Mouse (Mus musculus) brown adipose tissue, adult 24 weeks (tissue): ENCODE results near the gene Magi2. TPM values are rescaled to one million over a fixed set of nuclear protein-coding genes. Genes with fewer than 3 reads are reported as not detected.

ENCODE experiments used
- H3K27ac ChIP-seq: fragments of 200-500 bp; replicated peaks from 2 replicates; pipeline ENCODE4 v1.5.1; 2012; ENCODE audit warnings: low read depth, mild to moderate bottlenecking, low read length
- H3K4me1 ChIP-seq: fragments of 200-500 bp; 2 replicates; pipeline ENCODE4 v1.6.1; 2012; ENCODE audit warnings: low read length, mixed read lengths; ENCODE audit not compliant: control insufficient read depth, insufficient read depth, insufficient read length
- H3K4me3 ChIP-seq: fragments of 200-500 bp; 2 replicates; pipeline ENCODE4 v1.5.1; 2012; ENCODE audit warnings: low read depth, mild to moderate bottlenecking, low read length, moderate library complexity; ENCODE audit not compliant: insufficient read depth
- polyA plus RNA-seq: library from polyadenylated mRNA; stranded (reverse); fragments of >200 nt; gene quantifications from 2 replicates; pipeline ENCODE4 v1.2.4, GENCODE M21; 2012; ENCODE audit not compliant: missing spikeins, insufficient read depth, insufficient read length

The Magi2 gene
- polyA plus RNA-seq, 1 experiment: 1.2 TPM

GRCm38 (mm10) chr5:20404533-20404932 lies 1177.7 kb downstream of the Magi2 start:
- no peak overlapping the region for H3K27ac ChIP-seq
- H3K4me1 ChIP-seq: no peaks in the 10 kb centered on the region
- H3K4me3 ChIP-seq: no peak overlapping the region

GRCm38 (mm10) chr5:20406626-20407025 lies 1179.8 kb downstream of the Magi2 start:
- no peak overlapping the region for H3K4me3 ChIP-seq
- no peak overlapping the region for H3K27ac ChIP-seq
- no peaks in the 10 kb centered on the region for H3K4me1 ChIP-seq

- no peaks in the 10 kb centered on the region for H3K4me1 ChIP-seq
- no peak overlapping the region for H3K4me3 ChIP-seq
- H3K27ac ChIP-seq: no peak overlapping the region
These were observed 1188.5 kb downstream of the Magi2 start for GRCm38 (mm10) chr5:20415320-20415719.

GRCm38 (mm10) chr5:20417348-20417747 lies 1190.5 kb downstream of the Magi2 start:
- no peak overlapping the region for H3K4me3 ChIP-seq
- H3K4me1 ChIP-seq: no peaks in the 10 kb centered on the region
- H3K27ac ChIP-seq: no peak overlapping the region

GRCm38 (mm10) chr5:20432148-20432813 lies 1205.4 kb downstream of the Magi2 start:
- Histone ChIP-seq H3K4me3 (no peak overlapping the region), H3K27ac (no peak overlapping the region), H3K4me1 (no peaks in the 10 kb centered on the region)

GRCm38 (mm10) chr5:20446471-20447174 lies 1219.8 kb downstream of the Magi2 start:
- H3K4me3 ChIP-seq: no peak overlapping the region
- no peak overlapping the region for H3K27ac ChIP-seq
- no peaks in the 10 kb centered on the region for H3K4me1 ChIP-seq

GRCm38 (mm10) chr5:20456106-20456505 lies 1229.3 kb downstream of the Magi2 start:
- Histone ChIP-seq H3K4me1 (no peaks in the 10 kb centered on the region), H3K4me3 (no peak overlapping the region), H3K27ac (no peak overlapping the region)

- H3K4me1 ChIP-seq: no peaks in the 10 kb centered on the region
- H3K27ac ChIP-seq: no peak overlapping the region
- no peak overlapping the region for H3K4me3 ChIP-seq
These were observed 1231.1 kb downstream of the Magi2 start for GRCm38 (mm10) chr5:20457742-20458510.

GRCm38 (mm10) chr5:20461709-20462108 lies 1234.9 kb downstream of the Magi2 start:
- H3K27ac ChIP-seq: no peak overlapping the region
- no peak overlapping the region for H3K4me3 ChIP-seq
- no peaks in the 10 kb centered on the region for H3K4me1 ChIP-seq

GRCm38 (mm10) chr5:20462376-20462775 lies 1235.5 kb downstream of the Magi2 start:
- Histone ChIP-seq H3K4me1 (no peaks in the 10 kb centered on the region), H3K27ac (no peak overlapping the region), H3K4me3 (no peak overlapping the region)

- no peaks in the 10 kb centered on the region for H3K4me1 ChIP-seq
- no peak overlapping the region for H3K27ac ChIP-seq
- no peak overlapping the region for H3K4me3 ChIP-seq
These were observed 1242.9 kb downstream of the Magi2 start for GRCm38 (mm10) chr5:20469721-20470120.

- Histone ChIP-seq H3K4me1 (no peaks in the 10 kb centered on the region), H3K27ac (no peak overlapping the region), H3K4me3 (no peak overlapping the region)
These were observed 1243.6 kb downstream of the Magi2 start for GRCm38 (mm10) chr5:20470466-20470865.

- Histone ChIP-seq H3K4me3 (no peak overlapping the region), H3K4me1 (no peaks in the 10 kb centered on the region), H3K27ac (no peak overlapping the region)
These were observed 1257.7 kb downstream of the Magi2 start for GRCm38 (mm10) chr5:20484505-20484904.

- Histone ChIP-seq H3K4me3 (no peak overlapping the region), H3K4me1 (0 out of 2 replicates have a peak, but pooled peaks cover 1% of the 10 kb centered on the region), H3K27ac (no peak overlapping the region)
These were observed 1265.1 kb downstream of the Magi2 start for GRCm38 (mm10) chr5:20491911-20492310.

- Histone ChIP-seq H3K4me1 (0 out of 2 replicates have a peak, but pooled peaks cover 2% of the 10 kb centered on the region), H3K4me3 (no peak overlapping the region), H3K27ac (no peak overlapping the region)
These were observed 1265.8 kb downstream of the Magi2 start for GRCm38 (mm10) chr5:20492679-20493078.
